Mouse (Mus musculus): ENCODE data around the gene Rps6ka4.

Rps6ka4 gene

GRCm38 (mm10) chr19:6840475-6841291, at the start of gene Rps6ka4:
Rps6ka4 (minus strand) TSS chr19:6840636.
- no peak for DNase-seq (ENCODE audit: low read depth, low spot score)

- DNase-seq (ENCODE audit: low read depth, low spot score), result no peak
Observed at GRCm38 (mm10) chr19:6877965-6878364, 37.5 kb upstream of the Rps6ka4 start.

- DNase-seq (ENCODE audit: low read depth, low spot score), result no peak
Observed at GRCm38 (mm10) chr19:6876799-6877198, 36.4 kb upstream of the Rps6ka4 start.

GRCm38 (mm10) chr19:6875834-6876233, 35.4 kb upstream of the Rps6ka4 start:
- no peak for DNase-seq (ENCODE audit: low read depth, low spot score)

GRCm38 (mm10) chr19:6874257-6874656, 33.8 kb upstream of the Rps6ka4 start:
- DNase-seq (ENCODE audit: low read depth, low spot score), result no peak

GRCm38 (mm10) chr19:6872701-6873100, 32.3 kb upstream of the Rps6ka4 start:
- no peak for DNase-seq (ENCODE audit: low read depth, low spot score)

GRCm38 (mm10) chr19:6871574-6872271, 31.3 kb upstream of the Rps6ka4 start:
- peak; percentile 70 for DNase-seq (ENCODE audit: low read depth, low spot score)

GRCm38 (mm10) chr19:6869355-6869754, 28.9 kb upstream of the Rps6ka4 start:
- peak; percentile 68 for DNase-seq (ENCODE audit: low read depth, low spot score)

GRCm38 (mm10) chr19:6861451-6861850, 21.0 kb upstream of the Rps6ka4 start:
- no peak for DNase-seq (ENCODE audit: low read depth, low spot score)

- no peak for DNase-seq (ENCODE audit: low read depth, low spot score)
Observed at GRCm38 (mm10) chr19:6860706-6861105, 20.3 kb upstream of the Rps6ka4 start.

- DNase-seq (ENCODE audit: low read depth, low spot score), result no peak
Observed at GRCm38 (mm10) chr19:6859971-6860370, 19.5 kb upstream of the Rps6ka4 start.

GRCm38 (mm10) chr19:6859032-6859651, 18.7 kb upstream of the Rps6ka4 start:
- no peak for DNase-seq (ENCODE audit: low read depth, low spot score)

GRCm38 (mm10) chr19:6858031-6858430, 17.6 kb upstream of the Rps6ka4 start, which contains the start of gene Ccdc88b:
Ccdc88b (minus strand) TSS chr19:6858211.
- DNase-seq (ENCODE audit: low read depth, low spot score), result no peak

- DNase-seq (ENCODE audit: low read depth, low spot score), result no peak
Observed at GRCm38 (mm10) chr19:6857391-6858005, 17.1 kb upstream of the Rps6ka4 start.

- DNase-seq (ENCODE audit: low read depth, low spot score), result no peak
Observed at GRCm38 (mm10) chr19:6857003-6857360, 16.5 kb upstream of the Rps6ka4 start.

- peak; percentile 59 for DNase-seq (ENCODE audit: low read depth, low spot score)
Observed at GRCm38 (mm10) chr19:6856281-6857002, 16.0 kb upstream of the Rps6ka4 start.

- peak; percentile 95 for DNase-seq (ENCODE audit: low read depth, low spot score)
Observed at GRCm38 (mm10) chr19:6855225-6856031, 15.0 kb upstream of the Rps6ka4 start.

- DNase-seq (ENCODE audit: low read depth, low spot score), result no peak
Observed at GRCm38 (mm10) chr19:6854658-6855057, 14.2 kb upstream of the Rps6ka4 start.

- DNase-seq (ENCODE audit: low read depth, low spot score), result no peak
Observed at GRCm38 (mm10) chr19:6853903-6854302, 13.5 kb upstream of the Rps6ka4 start.
